Mouse (Mus musculus): Measurements from ENCODE around the gene Lrcol1. TPM values are rescaled to one million over a fixed set of nuclear protein-coding genes. Genes with fewer than 3 reads are reported as not detected.

Lrcol1 gene
- polyA plus RNA-seq, 1 experiment from 2014 or later: not detected

GRCm38 (mm10) chr5:110392727-110393126 is 48.2 kb downstream of the Lrcol1 start:
- peaks cover 5% of the 10 kb centered on the region; the same call in 1 of the 2 replicates for H3K4me1 ChIP-seq (ENCODE audit: insufficient read depth)
- H3K27ac ChIP-seq (ENCODE audit: low read depth): no peak overlapping the region
- H3K4me3 ChIP-seq (ENCODE audit: low read depth, low read length): no peak overlapping the region
- no peak overlapping the region for H3K4me2 ChIP-seq (ENCODE audit: low read depth, low read length)
- ATAC-seq (no peak), DNase-seq (no peak)
- H3K36me3 ChIP-seq (replicated peaks; ENCODE audit: insufficient read depth, low read length): 0 out of 2 replicates have a peak, but pooled peaks cover 2% of the 10 kb centered on the region
- TF ChIP-seq CTCF (IDR thresholded peaks at IDR 0.05; ENCODE audit: low read depth) (no peak), EP300 (IDR thresholded peaks at IDR 0.05; ENCODE audit: low read depth) (no peak)
- H3K9me3 ChIP-seq (ENCODE audit: low read length): no peaks in the 10 kb centered on the region
- H3K27me3 ChIP-seq (ENCODE audit: insufficient read depth, low read length): no peaks in the 10 kb centered on the region
- WGBS (ENCODE audit: insufficient replicate concordance): 84% methylated on average over 5 of the region's 5 CpGs
- no peak overlapping the region for H3K9ac ChIP-seq (replicated peaks)

GRCm38 (mm10) chr5:110395006-110395661 is 50.6 kb downstream of the Lrcol1 start:
- WGBS (ENCODE audit: insufficient replicate concordance): 74% methylated on average over 5 of the region's 5 CpGs
- Histone ChIP-seq H3K27ac (ENCODE audit: low read depth) (no peak overlapping the region), H3K36me3 (replicated peaks; ENCODE audit: insufficient read depth, low read length) (0 out of 2 replicates have a peak, but pooled peaks cover 2% of the 10 kb centered on the region), H3K9ac (replicated peaks) (no peak overlapping the region), H3K4me2 (ENCODE audit: low read depth, low read length) (no peak overlapping the region), H3K27me3 (ENCODE audit: insufficient read depth, low read length) (no peaks in the 10 kb centered on the region), H3K9me3 (ENCODE audit: low read length) (no peaks in the 10 kb centered on the region), H3K4me3 (ENCODE audit: low read depth, low read length) (no peak overlapping the region), H3K4me1 (ENCODE audit: insufficient read depth) (peaks cover 5% of the 10 kb centered on the region; the same call in 1 of the 2 replicates)
- no peak for DNase-seq
- ATAC-seq: peak; percentile 91
- TF ChIP-seq CTCF (IDR thresholded peaks at IDR 0.05; ENCODE audit: low read depth) (no peak), EP300 (IDR thresholded peaks at IDR 0.05; ENCODE audit: low read depth) (no peak)

DNA sequence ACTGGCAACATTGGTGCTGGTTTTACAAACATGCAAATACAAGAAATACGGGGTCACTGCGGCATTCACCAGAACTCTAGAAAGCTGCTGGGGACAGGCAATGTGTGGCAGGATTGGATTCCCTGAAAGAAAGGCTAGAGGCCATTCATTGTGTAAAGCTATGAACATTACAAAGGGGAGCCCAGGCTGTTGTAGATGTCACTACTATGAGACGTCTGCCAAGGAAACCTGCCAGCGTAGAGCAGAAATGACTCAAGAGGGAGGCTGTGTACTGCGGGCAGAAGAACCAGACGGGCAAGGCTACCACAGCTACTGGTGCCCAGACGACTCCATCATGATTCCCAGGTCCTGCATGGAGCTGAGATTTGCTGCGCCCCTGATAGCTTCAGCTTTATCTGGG is 56.6 kb downstream of the Lrcol1 start:
- TF ChIP-seq EP300 (IDR thresholded peaks at IDR 0.05; ENCODE audit: low read depth): no peak
- TF ChIP-seq CTCF (IDR thresholded peaks at IDR 0.05; ENCODE audit: low read depth): no peak
- DNase-seq: no peak
- H3K9ac ChIP-seq (replicated peaks): no peak overlapping the region
- no peaks in the 10 kb centered on the region for H3K9me3 ChIP-seq (ENCODE audit: low read length)
- no peak overlapping the region for H3K27ac ChIP-seq (ENCODE audit: low read depth)
- no peaks in the 10 kb centered on the region; the same call in 1 of the 2 replicates for H3K36me3 ChIP-seq (replicated peaks; ENCODE audit: insufficient read depth, low read length)
- H3K4me1 ChIP-seq (ENCODE audit: insufficient read depth): no peaks in the 10 kb centered on the region
- H3K27me3 ChIP-seq (ENCODE audit: insufficient read depth, low read length): no peaks in the 10 kb centered on the region
- no peak overlapping the region for H3K4me3 ChIP-seq (ENCODE audit: low read depth, low read length)
- no peak overlapping the region for H3K4me2 ChIP-seq (ENCODE audit: low read depth, low read length)
- ATAC-seq: no peak
- 87% methylated on average over 8 of the region's 8 CpGs for WGBS (ENCODE audit: insufficient replicate concordance)

DNA sequence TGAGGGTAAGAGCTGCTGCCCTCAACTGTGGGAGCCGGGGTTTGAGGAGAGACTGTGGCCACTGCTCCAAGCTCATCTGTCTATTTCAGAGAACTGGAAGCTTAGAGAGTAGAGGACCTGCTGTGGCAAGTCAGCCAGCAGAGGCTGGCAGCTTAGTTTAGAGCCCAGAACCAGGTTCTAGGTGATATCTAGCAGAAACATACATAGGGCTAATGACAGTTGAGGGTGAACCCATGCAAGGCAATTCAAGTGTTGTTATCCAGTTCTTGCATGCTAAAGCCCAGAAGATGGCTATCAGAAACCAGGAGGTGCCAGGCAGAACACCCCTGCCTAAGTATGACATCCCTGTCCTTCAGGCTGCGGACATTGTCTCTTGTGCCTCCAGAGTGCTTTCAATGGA is 58.0 kb downstream of the Lrcol1 start:
- no peaks in the 10 kb centered on the region for H3K9me3 ChIP-seq (ENCODE audit: low read length)
- TF ChIP-seq EP300 (IDR thresholded peaks at IDR 0.05; ENCODE audit: low read depth) (no peak), CTCF (IDR thresholded peaks at IDR 0.05; ENCODE audit: low read depth) (no peak)
- ATAC-seq: no peak
- WGBS (ENCODE audit: insufficient replicate concordance): 72% methylated on average over 2 of the region's 2 CpGs
- no peaks in the 10 kb centered on the region for H3K27me3 ChIP-seq (ENCODE audit: insufficient read depth, low read length)
- H3K36me3 ChIP-seq (replicated peaks; ENCODE audit: insufficient read depth, low read length): no peaks in the 10 kb centered on the region; the same call in 1 of the 2 replicates
- H3K4me3 ChIP-seq (ENCODE audit: low read depth, low read length): no peak overlapping the region
- H3K27ac ChIP-seq (ENCODE audit: low read depth): no peak overlapping the region
- no peaks in the 10 kb centered on the region for H3K4me1 ChIP-seq (ENCODE audit: insufficient read depth)
- no peak overlapping the region for H3K4me2 ChIP-seq (ENCODE audit: low read depth, low read length)
- no peak for DNase-seq
- H3K9ac ChIP-seq (replicated peaks): no peak overlapping the region

- Histone ChIP-seq H3K4me3 (ENCODE audit: low read depth, low read length) (no peak overlapping the region), H3K36me3 (replicated peaks; ENCODE audit: insufficient read depth, low read length) (no peaks in the 10 kb centered on the region; the same call in 1 of the 2 replicates), H3K4me1 (ENCODE audit: insufficient read depth) (no peaks in the 10 kb centered on the region), H3K4me2 (ENCODE audit: low read depth, low read length) (no peak overlapping the region), H3K9ac (replicated peaks) (no peak overlapping the region), H3K9me3 (ENCODE audit: low read length) (no peaks in the 10 kb centered on the region), H3K27me3 (ENCODE audit: insufficient read depth, low read length) (no peaks in the 10 kb centered on the region), H3K27ac (ENCODE audit: low read depth) (no peak overlapping the region)
- no peak for ATAC-seq
- no peak for TF ChIP-seq CTCF (IDR thresholded peaks at IDR 0.05; ENCODE audit: low read depth)
- TF ChIP-seq EP300 (IDR thresholded peaks at IDR 0.05; ENCODE audit: low read depth): no peak
- 50% methylated on average over 3 of the region's 3 CpGs for WGBS (ENCODE audit: insufficient replicate concordance)
- DNase-seq: no peak
These were observed 59.4 kb downstream of the Lrcol1 start for GRCm38 (mm10) chr5:110403931-110404330.

Other genes with a start within 250 kb of the Lrcol1 start
- gene Plcxd1, start 244.8 kb upstream of the Lrcol1 start, polyA plus RNA-seq (2015; fragmentation: Nextera tagmentation; extraction: Ambion mirVana): 0.32 and 0.48 TPM in 2 replicates
- 7.1 and 7.4 TPM in 2 replicates for gene Gtpbp6, start 236.5 kb upstream of the Lrcol1 start, polyA plus RNA-seq (2015; fragmentation: Nextera tagmentation; extraction: Ambion mirVana)
- 0.76 and 0.99 TPM in 2 replicates for gene Zfp605, start 234.6 kb upstream of the Lrcol1 start, polyA plus RNA-seq (2015; fragmentation: Nextera tagmentation; extraction: Ambion mirVana)
- gene Chfr, start 208.9 kb upstream of the Lrcol1 start, polyA plus RNA-seq (2015; fragmentation: Nextera tagmentation; extraction: Ambion mirVana): 9.6 and 11.6 TPM in 2 replicates
- gene Golga3, start 168.0 kb upstream of the Lrcol1 start, polyA plus RNA-seq (2015; fragmentation: Nextera tagmentation; extraction: Ambion mirVana): 3.5 and 4.1 TPM in 2 replicates
- 8.6 and 10.7 TPM in 2 replicates for gene Ankle2, start 113.7 kb upstream of the Lrcol1 start, polyA plus RNA-seq (2015; fragmentation: Nextera tagmentation; extraction: Ambion mirVana)
- 18.8 and 21.0 TPM in 2 replicates for gene Pgam5, start 74.8 kb upstream of the Lrcol1 start, polyA plus RNA-seq (2015; fragmentation: Nextera tagmentation; extraction: Ambion mirVana)
- 129 and 148 TPM in 2 replicates for gene Pxmp2, start 58.5 kb upstream of the Lrcol1 start, polyA plus RNA-seq (2015; fragmentation: Nextera tagmentation; extraction: Ambion mirVana)
- 5.2 and 6.0 TPM in 2 replicates for gene Pole, start 58.4 kb upstream of the Lrcol1 start, polyA plus RNA-seq (2015; fragmentation: Nextera tagmentation; extraction: Ambion mirVana)
- gene P2rx2, start 1.5 kb upstream of the Lrcol1 start, polyA plus RNA-seq (2015; fragmentation: Nextera tagmentation; extraction: Ambion mirVana): 0.07 and 0.09 TPM in 2 replicates
- 3.5 and 3.9 TPM in 2 replicates for gene Fbrsl1, start 103.8 kb downstream of the Lrcol1 start, polyA plus RNA-seq (2015; fragmentation: Nextera tagmentation; extraction: Ambion mirVana)
- gene Galnt9, start 199.6 kb downstream of the Lrcol1 start, polyA plus RNA-seq (2015; fragmentation: Nextera tagmentation; extraction: Ambion mirVana): 0.07 and 0.11 TPM in 2 replicates

All from liver, postnatal 0 days (tissue).